Mouse (Mus musculus) kidney, postnatal 25 days (tissue): Measurements from ENCODE around the gene Vegfc.

Source experiments
- DNase-seq, 2 experiments: peaks; one replicate each; pipeline ENCODE4 v3.0.0; 2021; ENCODE audit warnings: mixed read lengths in 2 of 2

The Vegfc gene

GRCm38 (mm10) chr8:54216250-54216649 is 138.8 kb downstream of the Vegfc start:
- DNase-seq = no peak

GRCm38 (mm10) chr8:54228801-54229204 is 151.4 kb downstream of the Vegfc start:
- DNase-seq = no peak

DNA sequence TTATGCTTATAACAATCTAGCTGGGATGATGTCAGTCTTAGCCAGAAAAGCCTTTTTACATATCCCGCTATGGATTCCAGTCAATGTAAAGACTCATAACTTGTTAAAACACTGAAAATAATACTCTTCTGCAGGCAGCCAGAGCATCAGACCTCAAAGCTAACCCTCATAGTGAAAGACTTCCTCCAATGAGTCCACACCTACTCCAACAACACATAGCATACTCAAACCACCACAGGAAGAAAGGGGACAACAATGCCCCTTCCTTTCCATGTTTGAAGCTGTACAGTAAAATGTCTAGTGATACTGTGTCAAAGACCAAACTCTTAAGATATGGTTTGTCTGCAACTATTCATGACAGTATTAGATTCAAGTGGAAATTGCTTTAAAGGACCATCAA is 153.2 kb downstream of the Vegfc start:
- no peak for DNase-seq

- DNase-seq = no peak
Observed at GRCm38 (mm10) chr8:54233316-54233715, 155.9 kb downstream of the Vegfc start.
